Mouse (Mus musculus) olfactory bulb, adult 2 months (tissue): ENCODE results near the gene Notch3.

ENCODE experiments used
- CTCF ChIP-seq: fragments of 200-500 bp; IDR thresholded peaks from 2 replicates; pipeline ENCODE4 v1.5.1; 2012; ENCODE audit warnings: low read depth, mild to moderate bottlenecking, low read length, moderate library complexity; ENCODE audit not compliant: insufficient read depth
- POLR2A ChIP-seq: fragments of 200-500 bp; IDR thresholded peaks from 2 replicates; pipeline ENCODE4 v1.6.1; 2012; ENCODE audit warnings: mild to moderate bottlenecking, low read depth, low read length, moderate library complexity; ENCODE audit not compliant: insufficient read depth

- TF ChIP-seq POLR2A (no peak), CTCF (no peak)
Measured at GRCm38 (mm10) chr17:32130506-32130905, 36.1 kb downstream of the Notch3 start.
